Mouse (Mus musculus): ENCODE measurements around the gene Specc1l.

Specc1l gene

GRCm38 (mm10) chr10:75224154-75224553, 12.3 kb downstream of the Specc1l start:
- no peak for DNase-seq (ENCODE audit: low read depth, low spot score)

DNA sequence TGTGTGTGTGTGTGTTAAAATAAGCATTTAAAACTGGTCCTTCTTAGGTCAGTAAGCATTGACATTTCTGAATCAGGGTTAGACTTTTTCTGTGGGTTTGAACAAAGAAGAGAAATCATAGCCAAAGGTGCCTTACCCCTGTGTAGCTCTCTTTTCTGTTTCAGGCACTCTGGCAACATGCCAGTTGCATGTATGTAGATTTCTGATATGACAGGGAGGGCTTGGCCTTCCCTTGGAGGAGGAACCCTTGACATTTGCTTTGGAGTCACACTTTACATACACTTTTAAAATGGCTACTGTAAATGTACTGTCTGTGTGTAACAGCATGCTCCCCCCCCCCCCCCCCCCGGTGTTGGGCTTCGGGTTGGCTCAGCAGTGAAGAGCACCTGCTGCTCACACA, 12.8 kb downstream of the Specc1l start:
- no peak for DNase-seq (ENCODE audit: low read depth, low spot score)

- no peak for DNase-seq (ENCODE audit: low read depth, low spot score)
These were observed 15.5 kb downstream of the Specc1l start for GRCm38 (mm10) chr10:75227381-75227780.

DNA sequence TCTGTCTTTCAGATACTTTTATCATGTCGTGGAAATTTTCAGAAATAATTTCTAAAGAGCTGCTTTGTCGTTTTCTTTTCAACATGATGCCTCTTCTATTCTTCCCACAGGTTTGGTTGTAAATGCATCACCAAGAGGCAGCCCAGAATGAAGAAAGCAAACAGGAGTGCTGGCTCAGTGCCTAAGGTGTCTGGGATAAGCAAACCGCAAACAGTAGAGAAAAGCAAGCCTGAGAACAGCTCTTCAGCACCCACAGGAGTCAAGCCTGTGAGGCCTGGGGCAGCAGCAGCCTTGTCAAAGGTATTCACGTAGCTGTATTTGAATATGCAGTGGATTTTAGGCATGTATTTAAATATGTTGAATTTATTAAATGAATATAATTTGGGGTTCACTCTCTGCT, 18.7 kb downstream of the Specc1l start:
- DNase-seq (ENCODE audit: low read depth, low spot score) = no peak

GRCm38 (mm10) chr10:75231876-75232275, 20.0 kb downstream of the Specc1l start:
- no peak for DNase-seq (ENCODE audit: low read depth, low spot score)

- DNase-seq (ENCODE audit: low read depth, low spot score) = no peak
These were observed 20.8 kb downstream of the Specc1l start for GRCm38 (mm10) chr10:75232612-75233155.

- no peak for DNase-seq (ENCODE audit: low read depth, low spot score)
These were observed 21.6 kb downstream of the Specc1l start for GRCm38 (mm10) chr10:75233489-75233888.

- DNase-seq (ENCODE audit: low read depth, low spot score) = no peak
These were observed 23.9 kb downstream of the Specc1l start for GRCm38 (mm10) chr10:75235726-75236125.

GRCm38 (mm10) chr10:75236156-75236555, 24.3 kb downstream of the Specc1l start:
- DNase-seq (ENCODE audit: low read depth, low spot score) = no peak

DNA sequence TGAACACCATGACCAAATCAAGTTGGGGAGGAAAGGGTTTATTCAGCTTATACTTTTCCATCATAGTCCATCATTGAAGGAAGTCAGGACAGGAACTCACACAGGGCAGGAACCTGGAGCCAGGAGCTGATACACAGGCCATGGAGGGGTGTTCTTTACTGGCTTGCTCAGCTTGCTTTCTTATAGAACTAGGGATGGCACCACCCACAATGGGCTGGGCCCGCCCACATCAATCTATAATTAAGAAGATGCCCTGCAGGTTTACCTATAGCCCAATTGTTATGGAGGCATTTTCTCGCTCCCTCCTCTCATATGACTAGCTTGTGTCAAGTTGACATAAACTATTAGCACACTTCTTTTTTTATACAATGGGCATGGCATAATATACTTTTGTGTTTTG, 25.3 kb downstream of the Specc1l start:
- DNase-seq (ENCODE audit: low read depth, low spot score) = no peak

- DNase-seq (ENCODE audit: low read depth, low spot score) = no peak
These were observed 28.8 kb downstream of the Specc1l start for GRCm38 (mm10) chr10:75240583-75241250.

DNA sequence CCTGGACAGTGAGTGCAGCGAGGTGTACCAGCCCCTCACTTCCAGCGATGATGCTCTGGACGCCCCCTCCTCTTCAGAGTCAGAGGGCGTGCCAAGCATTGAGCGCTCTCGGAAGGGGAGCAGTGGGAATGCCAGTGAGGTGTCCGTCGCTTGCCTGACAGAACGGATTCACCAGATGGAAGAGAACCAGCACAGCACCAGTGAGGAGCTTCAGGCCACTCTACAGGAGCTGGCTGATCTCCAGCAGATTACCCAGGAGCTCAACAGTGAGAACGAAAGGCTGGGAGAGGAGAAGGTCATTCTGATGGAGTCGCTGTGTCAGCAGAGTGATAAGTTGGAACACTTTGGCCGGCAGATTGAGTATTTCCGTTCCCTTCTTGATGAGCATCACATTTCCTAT, 33.9 kb downstream of the Specc1l start:
- no peak for DNase-seq (ENCODE audit: low read depth, low spot score)

GRCm38 (mm10) chr10:75246331-75246730, 34.5 kb downstream of the Specc1l start:
- no peak for DNase-seq (ENCODE audit: low read depth, low spot score)

DNA sequence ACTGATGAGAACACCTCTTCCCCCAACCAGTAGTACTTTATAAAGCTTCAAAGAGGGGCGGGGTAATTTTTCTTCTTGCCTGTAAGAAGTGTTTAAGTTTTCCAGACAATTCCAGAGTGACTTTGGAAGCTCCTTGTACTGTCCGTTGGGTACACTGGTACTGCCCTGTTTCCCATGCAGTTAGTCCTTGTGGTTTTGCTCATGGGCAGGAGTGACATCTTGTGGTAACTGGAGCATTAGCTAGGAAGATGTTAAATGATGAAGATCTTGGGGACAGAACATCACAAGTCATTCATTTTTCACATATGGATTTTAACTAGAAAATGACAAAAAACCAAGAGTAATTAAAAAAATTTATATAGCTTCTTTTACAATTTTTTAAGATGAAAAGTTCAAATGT, 39.1 kb downstream of the Specc1l start:
- DNase-seq (ENCODE audit: low read depth, low spot score) = no peak

GRCm38 (mm10) chr10:75252301-75253022, 40.6 kb downstream of the Specc1l start:
- DNase-seq (ENCODE audit: low read depth, low spot score) = no peak

GRCm38 (mm10) chr10:75255091-75255490, 43.2 kb downstream of the Specc1l start:
- DNase-seq (ENCODE audit: low read depth, low spot score) = no peak

DNA sequence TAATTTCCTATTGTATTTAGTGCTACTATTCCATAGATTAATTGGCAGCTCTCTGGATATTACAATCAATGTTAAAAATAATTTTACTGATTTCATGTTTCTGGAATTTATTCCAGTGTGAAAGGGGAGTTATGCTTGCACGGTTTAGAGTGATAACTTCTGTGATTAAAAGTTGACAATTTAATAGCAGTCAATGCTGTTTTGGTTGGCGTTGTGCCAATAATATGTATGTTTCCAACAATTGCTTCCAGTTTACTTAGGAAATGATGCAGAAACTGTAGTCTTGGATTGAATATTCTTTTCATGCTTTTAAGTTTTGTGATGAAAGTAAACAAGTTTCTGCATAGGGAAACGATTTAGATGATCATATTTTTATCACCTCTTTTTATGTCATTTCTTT, 45.5 kb downstream of the Specc1l start:
- DNase-seq (ENCODE audit: low read depth, low spot score) = no peak

DNA sequence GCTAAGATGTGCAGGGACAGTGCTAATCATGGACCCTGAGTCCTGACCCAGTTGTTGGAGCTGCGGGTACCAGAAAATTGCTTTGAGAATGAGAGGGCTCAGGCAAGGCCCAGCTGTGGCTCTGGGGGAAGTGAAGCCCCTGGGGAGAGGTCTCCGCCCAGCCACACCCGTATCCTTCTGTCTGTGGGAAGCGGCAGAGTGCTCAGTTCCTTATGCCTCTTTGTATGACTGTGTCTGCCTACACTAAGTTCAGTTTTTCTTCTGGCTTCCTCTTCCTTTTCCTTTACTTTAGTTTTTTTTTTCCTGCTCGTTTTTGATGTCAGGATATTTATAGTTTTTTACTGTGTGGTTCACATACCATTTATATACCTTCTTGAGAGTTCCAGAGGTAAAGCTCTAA, 46.4 kb downstream of the Specc1l start:
- no peak for DNase-seq (ENCODE audit: low read depth, low spot score)

DNA sequence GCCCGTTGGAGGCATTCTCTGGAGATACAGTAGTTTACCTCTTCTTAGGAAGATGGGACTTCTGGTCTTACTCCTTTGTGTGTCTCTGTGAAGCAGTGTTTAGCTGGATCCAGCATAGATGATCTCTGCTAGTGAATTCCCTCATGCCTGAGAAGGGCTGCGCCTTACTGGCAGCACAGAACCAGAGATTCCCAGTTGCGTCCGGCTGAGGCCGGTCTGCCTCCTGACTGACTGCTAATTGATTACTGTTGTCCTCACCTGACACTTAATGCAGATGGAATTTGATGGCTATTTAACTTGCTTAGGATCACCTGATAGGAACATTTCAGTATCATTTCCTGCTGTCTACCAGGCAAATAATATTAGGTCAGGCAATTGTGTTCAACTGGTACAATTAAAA, 49.4 kb downstream of the Specc1l start:
- no peak for DNase-seq (ENCODE audit: low read depth, low spot score)

- DNase-seq (ENCODE audit: low read depth, low spot score) = no peak
These were observed 53.2 kb downstream of the Specc1l start for GRCm38 (mm10) chr10:75264993-75265555.

GRCm38 (mm10) chr10:75273020-75273419, 61.1 kb downstream of the Specc1l start:
- no peak for DNase-seq (ENCODE audit: low read depth, low spot score)

- no peak for DNase-seq (ENCODE audit: low read depth, low spot score)
These were observed 64.6 kb downstream of the Specc1l start for GRCm38 (mm10) chr10:75276427-75277013.

All from c-Kit-negative CD71-positive TER-119-positive erythroid progenitor cells, embryonic 14.5 days (primary cell).